Mouse (Mus musculus): ENCODE results near the gene Tnrc18. TPM values are rescaled to one million over a fixed set of nuclear protein-coding genes. Genes with fewer than 3 reads are reported as not detected.

Gene Tnrc18
- total RNA-seq, 2 experiments from 2014 or later = 113 TPM

DNA sequence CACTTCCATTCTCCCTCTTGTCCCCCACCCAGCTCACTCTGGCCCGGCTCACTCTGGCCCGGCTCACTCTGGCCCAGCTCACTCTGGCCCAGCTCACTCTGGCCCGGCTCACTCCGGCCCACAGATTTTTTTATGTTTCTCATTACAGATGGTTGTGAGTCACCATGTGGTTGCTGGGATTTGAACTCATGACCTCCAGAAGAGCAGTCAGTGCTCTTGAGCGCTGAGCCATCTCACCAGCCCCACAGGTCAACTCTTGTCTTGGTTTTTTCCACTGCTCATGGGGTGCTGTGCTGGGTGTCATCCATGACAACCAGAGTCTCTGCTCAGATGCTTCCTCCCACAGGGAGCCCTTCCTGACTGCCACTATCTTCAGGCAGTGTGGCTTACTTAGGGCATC, 42.7 kb downstream of the Tnrc18 start:
- no peak for DNase-seq

DNA sequence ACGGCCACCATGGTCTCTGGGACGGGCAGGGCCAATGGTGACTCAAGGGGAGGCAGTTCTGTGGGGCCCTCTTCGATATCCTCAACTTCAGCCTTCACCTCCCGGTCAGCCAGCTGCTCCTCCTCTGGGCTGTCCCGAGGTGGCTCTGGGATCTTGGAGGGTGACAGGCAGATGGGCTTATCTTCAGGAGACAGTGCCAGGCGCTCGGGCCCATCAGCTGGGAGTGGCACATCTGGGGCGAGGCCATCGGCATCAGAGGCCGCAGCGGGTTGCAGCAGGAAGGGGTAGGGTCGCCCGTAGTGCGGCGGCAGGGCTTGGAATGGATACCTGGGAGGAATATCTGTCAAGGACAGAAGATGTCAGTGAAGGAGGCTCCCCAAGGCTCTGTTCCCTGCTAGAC, 45.5 kb downstream of the Tnrc18 start:
- DNase-seq = no peak

DNA sequence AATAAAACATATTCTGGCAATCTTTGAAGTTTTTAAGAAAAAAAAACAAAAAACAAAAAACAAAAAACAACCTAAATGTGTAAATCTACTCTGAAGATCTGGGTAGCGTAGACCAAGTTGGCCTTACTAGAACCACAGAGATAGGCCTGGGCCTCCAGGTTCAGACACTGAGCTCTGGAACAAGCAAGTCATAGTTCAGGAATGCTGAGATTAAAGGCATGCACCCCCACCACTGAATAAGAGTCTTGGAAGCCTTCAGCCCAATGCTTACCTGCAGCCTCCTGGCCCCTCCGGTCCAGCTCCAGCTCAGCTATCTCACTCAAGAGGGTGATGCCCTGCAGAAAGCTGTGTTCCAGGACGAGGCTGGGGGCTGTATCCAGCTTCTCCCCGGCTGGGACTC, 46.4 kb downstream of the Tnrc18 start:
- DNase-seq = no peak

DNA sequence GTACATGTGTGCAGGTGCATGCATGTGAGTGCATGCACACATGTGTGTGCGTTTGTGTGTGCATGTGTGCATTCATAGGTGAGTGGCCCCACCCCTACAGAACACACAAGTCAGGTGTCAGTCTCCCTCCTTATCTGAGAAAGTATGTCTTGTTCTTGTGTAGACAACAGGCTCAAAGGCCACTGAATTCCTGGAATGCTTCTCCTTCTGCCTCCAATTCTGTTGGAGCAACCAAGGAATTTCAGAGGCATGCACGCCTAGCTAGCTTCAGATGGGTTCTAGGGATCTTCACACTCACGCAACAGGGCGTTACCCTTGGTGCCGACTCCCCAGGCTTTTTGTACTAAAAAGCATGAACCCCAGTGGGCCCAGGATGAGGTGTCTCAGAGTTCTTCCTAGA, 47.8 kb downstream of the Tnrc18 start:
- DNase-seq = no peak

DNA sequence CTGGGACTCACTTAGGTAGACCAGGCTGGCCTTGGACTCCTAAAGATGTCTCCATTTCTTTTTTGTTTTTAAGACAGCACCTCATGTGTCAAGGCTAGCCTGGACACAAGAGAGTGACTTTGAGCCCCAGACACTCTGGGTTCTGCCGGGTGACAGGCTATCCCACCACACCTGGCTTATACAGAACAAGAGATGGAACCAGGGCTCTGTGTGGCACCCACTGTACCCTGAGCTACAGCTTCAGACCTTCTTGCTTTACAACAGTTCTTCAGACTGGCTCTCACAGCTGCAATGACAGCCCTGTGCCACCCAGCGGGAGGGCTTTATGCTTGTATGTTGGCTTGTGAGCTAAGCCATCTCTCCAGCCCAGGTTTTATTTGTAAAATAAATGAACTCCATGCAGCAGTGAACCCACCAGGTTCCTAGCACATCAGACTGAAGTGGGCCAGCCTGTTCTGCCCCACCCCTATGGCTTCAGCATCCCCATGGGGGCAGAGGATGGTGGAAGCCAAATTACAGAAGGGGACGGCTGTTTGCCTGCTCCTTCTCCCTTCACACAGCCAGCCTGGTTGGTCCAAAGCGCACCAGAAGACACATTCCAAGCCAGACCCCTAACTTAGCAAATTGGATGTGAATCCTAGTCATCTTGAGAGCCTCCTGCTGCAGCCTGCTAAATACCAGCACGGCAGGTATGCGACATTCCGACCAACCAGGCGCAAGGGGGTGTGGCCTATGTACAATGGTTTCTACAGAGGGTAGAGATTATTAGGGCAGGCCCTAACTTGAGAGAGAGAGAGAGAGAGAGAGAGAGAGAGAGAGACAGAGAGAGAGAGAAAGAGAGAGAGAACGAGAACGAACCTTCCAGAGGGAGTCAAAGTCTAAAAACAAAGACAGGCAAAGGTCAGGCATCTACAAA, 48.9 kb downstream of the Tnrc18 start:
- DNase-seq = no peak

DNA sequence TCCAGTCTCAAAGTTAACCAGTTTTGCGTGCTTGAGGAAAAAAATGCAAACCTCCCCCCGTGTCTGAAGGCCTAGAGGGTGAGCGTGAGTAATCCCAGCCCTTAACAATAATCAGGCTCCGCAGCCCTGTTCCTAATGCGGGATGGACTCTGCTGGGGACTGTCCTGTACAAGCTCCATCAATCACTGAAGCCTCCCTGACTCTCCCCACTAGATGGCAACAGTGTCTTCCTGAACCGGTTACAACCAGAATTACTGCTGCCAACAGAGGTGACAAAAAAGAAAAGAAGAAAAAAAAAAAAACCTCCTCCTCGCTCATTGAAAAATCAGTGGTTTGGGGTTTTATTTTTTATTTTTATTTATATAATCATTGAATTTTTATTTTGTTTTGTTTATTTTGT, 49.5 kb downstream of the Tnrc18 start:
- DNase-seq = peak; percentile 87

DNA sequence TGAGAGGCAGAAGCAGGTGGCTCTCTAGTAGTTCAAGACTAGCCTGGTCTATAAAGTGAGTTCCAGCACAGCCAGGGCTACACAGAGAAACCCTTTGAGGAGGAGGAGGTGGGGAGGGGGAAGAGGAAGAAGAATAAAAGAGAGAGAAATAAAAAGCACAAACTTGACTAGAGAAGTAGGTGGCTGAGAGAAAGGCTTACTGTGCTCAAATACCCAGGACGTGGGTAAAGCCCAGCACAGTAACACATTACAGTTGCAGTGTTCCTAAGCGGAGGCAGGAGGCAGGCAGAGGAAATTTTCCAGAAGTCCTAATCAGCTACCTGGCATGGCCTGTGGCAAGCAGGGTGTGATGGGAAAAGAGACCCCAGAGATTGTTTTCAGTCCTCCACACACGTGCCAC, 50.8 kb downstream of the Tnrc18 start:
- no peak for DNase-seq

DNA sequence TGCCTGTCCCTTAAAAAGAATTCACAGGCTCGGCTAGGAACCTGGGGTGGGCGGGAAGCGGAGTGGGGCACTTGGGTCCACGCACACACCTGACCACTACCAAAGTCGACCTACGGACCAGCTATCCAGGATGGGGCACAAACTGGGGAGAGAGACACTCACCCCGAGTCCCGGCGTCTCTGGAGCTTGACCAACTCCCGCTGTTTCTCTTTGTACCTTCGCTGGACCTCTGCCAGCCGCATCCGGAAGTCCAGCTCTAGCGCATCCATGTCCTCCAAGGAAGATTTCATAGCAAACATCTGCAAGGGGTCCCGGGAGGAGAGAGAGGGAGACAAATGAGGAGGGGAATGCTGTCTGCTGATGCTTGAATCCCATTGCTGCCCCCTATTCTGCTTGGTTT, 52.6 kb downstream of the Tnrc18 start:
- no peak for DNase-seq

DNA sequence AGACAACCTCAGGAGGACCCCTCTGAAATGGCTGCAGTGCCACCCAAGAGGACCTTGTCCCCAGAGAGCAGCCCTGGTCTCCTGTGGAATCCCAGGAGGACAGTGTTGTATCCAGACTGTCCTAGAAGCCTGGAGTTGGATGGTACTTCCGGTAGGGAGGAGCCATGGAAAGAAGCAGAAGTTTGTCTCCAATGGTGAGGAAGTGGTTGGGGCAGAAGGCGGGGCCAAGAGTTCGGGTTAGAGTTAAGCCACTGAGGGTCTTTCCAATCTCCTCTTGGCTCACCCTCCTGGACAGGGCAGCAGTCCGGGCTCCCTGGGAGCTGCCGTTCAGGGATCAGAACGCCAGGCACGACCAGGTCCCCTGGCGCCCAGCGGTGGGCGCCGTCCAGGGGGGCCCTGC, 53.2 kb downstream of the Tnrc18 start:
- no peak for DNase-seq

DNA sequence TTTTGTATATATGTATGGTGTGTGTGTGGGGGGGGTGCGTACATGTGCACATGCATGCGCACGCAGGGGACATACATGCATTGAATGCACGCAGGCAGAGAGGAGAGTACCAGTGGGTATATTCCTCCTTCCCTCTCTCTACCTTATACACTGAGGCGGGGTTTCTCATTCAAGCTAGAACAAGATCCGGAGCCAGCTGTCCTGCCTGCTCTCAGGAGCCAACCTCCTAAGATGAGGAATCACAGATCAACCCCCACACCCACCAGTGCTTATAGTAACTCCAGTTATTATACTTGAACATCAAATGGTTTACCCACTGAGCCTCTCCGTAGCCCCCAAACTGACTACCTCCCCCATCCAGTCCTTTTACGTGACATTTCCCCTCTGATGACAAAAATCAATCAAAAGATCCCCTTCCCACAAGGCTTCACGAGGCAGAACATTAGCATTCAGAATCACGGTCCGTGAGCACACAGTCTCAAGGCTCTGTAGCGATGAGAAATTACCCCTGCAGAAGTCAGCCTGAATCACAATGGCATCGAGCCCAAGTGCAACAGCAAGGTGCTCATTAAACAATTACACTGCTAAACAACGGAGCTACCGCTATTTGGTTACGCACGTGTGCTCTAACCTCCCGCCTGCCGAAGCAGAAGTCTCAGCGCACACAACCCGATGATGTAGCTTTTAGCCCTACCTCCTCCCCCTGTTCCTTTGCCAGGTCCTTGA, 55.2 kb downstream of the Tnrc18 start:
- DNase-seq = no peak

DNA sequence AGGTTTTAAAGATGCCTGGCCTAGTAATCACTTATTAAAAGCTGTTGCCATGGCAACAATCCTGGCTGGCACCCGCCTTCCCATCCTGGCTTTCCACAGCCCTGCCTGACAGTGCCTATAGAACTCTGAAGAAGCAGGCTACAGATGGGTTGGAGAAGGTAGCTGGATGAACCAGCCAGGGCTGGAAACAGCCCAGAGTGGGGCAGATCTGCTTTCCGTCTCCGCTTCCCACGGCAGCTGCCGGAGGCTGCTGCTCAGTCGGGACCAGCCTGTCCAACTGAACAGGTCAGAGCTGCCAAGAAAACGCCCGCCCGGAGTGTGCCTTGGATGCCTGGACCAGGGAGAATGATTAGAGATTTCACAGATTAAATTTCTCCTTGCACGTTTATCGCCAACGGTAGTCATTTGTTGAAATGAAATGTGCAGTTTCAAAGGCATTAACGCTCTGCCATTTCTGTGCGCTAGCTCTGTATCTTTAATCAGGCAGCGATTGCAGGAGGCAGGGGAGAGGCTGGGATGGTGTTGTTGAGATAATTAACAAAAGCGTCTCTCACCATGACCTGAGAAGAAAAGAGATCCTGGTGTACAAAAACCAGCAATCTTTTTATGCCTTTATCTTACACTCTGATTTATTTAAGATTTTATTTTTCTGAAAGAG, 56.0 kb downstream of the Tnrc18 start:
- DNase-seq = no peak

DNA sequence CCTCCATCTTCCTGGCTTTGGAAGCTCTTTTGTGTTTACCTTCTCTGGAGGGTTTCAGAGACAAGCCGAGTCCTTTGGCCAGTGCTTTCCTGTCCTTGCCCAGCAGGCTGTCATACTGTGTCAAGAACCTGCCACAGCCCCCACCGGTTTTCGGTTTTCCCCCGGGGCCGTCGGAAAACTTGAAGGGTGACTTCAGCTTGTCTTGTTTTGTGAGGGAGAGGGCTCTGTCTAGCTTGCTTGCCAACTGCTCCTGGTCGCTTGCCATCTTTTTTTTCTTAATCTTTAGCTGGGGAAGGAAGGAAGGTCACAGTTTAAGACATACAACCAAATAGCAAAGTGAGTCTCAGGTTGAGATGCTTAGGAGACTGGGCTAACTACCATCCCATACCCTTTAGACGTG, 57.7 kb downstream of the Tnrc18 start:
- no peak for DNase-seq

DNA sequence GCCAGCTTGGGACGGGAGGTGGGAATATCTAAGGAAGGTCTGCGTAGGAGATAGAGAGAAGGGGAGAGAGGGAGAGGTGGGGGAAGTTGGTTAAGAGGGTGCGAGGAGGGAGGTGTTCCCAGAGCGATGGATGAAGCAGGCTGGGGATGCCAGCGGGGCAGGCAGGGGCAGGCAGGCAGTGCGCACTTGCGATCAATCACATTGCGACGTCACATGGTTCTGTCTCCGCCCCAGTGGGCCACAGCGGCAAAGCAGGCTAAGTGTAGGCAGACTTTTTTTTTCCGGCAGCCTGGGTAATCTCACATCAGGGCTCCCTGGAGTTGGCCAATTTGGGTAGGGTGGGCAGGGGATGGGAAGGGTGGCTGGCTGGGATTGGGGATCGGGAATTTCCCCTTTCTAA, 65.2 kb downstream of the Tnrc18 start:
- no peak for DNase-seq

DNA sequence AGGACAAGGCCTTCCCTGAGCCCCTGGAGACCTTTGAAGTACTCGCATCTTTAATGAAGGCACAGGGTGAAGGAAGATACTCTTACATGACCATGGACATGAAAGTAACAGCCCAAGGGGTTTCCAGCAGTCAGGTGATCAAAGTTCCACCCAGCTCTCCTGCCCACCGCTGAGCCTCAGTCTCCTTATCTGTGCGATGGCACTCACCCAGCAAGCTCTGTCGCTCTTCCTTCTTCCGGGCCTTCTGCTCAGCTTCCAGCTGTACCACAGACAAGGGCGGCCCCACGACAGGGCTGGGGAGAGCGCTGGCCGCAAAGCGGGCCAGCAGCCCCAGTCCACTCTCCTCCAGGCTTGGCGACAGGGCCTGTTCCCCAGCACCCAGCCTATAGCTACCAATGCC, 67.3 kb downstream of the Tnrc18 start:
- no peak for DNase-seq

DNA sequence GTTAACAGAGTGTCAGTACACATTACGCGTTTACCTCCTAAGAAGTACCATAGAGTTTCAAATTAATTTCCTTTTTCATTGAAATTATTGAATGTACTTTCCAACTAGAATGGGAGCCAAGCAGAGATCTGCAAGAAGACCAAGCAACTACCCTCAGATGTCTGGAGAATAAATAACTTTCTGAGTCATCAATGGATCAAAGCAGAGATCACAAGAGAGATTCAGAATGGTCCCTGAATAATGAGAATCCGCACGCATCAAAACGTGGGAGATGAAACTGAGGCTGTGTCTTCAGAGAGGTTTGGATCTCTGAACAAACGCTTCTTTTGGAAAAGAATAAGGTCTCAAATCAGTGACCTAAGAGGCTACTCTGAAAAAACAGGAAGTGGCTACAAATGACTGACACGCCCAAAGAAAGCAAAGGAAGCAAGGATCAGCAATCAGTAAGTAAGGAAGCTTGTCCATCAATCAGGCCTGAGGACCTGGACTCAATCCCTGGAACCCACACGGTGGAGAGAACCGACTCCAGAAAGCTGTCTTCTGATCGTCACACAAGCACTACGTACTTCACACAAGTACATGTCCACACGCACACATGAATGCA, 70.3 kb downstream of the Tnrc18 start:
- DNase-seq = no peak

DNA sequence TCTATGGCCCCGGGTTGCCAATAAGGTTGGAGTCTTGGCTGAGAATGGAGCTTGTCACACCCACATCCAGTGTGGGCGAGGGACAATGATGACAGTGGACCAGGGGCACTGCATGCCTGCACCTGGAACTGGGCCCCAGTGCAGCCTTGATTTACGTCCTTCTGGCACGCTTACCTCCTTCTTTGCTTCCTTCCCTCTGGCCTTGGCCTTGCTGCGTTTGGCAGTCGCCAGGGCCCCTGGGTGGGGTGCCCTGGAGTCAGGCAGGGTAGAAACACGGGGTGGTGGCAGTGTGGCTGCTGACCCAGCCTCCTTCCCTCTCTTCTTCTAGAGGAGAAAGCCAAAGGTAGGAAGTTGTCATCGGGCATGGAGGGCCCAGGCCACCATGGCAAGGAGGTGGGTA, 77.5 kb downstream of the Tnrc18 start:
- DNase-seq = no peak

DNA sequence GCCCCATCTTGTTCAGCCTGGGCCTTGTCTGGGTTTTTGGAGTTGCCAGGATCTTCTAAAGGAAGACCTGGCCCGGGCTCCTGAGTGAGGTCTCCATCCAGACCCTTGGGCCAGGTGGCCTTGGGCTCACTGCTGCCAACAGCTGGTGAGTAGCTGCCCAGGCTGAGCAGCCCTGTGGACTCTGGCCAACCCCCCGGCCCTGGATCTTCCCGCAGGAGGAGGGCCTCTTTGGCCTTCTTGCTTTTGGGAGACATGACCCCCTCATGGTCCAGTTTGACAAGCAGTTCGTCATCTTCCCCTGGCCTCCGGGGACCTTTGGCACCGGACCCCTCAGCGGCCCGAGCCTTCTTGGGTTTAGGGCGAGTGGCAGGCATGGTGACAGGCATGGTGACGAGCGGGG, 85.5 kb downstream of the Tnrc18 start:
- DNase-seq = no peak

DNA sequence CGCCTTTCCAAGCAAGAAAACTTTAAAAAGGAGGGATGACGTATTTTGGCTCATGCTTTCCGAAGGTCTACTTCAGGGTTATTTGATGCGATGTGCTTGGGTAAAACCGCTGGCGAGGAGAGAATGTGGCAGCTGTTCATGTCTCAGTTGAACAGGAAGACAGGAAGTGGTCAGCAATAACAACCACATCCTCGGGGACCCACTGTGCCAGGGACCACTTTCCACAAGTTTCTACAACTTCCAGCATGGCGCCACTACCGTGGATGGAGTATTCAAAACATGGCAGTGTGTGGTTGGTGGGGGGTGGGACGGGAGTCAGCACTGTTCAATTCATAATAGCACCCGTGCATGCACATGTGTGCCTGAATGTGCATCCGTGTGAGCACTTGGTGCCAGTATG, 87.2 kb downstream of the Tnrc18 start:
- no peak for DNase-seq

DNA sequence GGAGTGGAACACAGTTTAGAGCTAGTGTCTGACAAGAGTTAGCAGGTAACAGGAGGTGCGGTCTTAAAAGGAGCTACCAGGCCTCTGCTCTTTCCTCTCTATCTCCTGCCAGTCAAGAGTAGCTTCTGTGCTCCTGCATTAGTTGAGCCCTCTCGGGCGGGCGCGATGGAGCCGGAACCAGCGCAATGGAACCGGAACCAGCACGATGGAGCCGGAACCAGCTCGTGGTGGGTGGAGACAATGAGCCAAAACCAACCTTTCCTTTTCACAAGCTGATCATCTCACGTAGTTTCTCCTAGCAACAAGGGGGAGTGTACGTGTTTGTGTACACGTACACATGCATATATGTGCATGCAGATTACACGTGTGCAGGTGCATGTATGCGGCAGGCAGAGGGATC, 89.2 kb downstream of the Tnrc18 start:
- no peak for DNase-seq

DNA sequence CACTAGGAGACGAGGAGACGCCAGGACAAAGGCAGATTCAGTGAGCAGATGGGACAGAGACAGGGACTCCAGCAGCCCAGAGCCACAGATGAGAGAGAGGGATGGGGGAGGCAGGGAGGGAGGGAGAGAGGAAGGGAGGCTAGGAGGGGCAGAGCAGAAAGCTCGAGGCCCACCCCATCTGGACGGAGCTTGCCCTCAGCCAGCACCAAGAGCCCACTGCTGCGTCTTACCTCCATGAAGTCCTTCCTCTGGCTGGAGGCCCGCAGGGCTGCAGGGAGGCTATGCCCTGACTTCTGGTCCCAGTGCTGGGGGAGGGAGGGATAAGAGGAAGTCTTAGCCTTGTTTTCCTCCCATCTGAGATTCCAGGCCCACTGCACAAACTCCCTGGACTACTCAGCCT, 90.7 kb downstream of the Tnrc18 start:
- DNase-seq = no peak

DNA sequence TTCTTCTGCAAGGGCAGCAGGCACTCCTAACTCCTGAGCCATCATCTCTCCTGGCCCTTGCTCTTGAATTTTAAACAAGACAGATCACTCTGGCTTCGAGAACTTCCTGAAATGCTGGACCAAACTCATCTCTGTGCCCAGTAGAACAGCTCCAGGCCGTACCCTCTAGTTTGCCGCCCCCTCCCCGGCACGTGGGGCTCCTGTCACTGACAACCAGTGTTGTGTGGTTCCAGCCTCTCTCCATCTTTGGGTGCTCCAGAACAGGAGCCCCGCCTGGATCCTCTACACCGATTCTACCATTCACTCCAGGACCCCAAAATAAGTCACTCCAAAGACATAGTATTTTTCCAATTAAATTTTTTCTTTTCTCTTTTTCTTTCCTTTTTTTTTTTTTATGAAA, 93.2 kb downstream of the Tnrc18 start:
- no peak for DNase-seq

DNA sequence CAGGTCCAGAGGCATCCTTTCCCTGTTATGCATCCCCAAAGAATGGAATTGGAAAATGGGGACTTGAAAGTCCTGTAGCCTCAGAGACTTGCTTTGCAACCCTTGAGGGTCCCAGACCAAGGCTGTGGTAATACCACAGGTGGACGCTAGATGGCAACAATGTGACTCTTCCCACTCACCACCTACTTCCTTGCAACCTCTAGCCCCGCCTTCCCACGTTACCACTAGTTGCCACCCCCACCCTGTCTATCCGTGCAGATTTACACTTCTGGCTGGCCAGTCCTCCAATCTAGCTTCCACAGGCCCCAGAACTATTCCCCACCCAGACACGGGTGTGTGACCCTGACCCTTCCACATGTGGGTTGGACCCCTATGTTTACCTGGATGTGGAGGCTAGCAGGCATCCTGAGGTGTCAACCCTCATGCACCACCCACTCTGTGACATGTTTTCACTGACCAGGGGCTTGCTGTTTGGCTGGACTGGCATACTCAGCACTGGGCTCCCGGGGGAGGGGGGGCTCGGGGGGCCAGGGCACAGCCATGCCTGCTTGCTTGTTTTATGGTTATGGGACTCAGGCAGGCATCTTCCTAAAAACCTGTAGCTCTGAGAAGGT, 93.8 kb downstream of the Tnrc18 start:
- peak; percentile 71 for DNase-seq

DNA sequence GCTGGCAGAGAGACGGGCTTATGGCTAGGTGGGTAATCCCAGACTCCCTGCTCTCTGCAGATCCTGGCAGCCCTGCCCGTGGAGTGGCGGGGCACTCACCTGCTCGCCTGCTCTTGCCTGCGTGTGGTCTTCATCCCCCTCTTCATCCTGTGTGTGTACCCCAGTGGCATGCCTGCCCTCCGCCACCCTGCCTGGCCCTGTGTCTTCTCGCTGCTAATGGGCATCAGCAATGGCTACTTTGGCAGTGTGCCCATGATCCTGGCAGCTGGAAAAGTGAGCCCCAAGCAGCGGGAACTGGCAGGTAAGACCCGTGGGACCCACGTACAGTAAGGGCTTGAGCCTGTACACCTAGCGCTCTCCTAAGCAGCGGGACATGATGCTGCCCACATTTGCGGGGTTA, 97.6 kb downstream of the Tnrc18 start:
- DNase-seq = no peak

Data from heart, postnatal 4 days (tissue).